Mouse (Mus musculus) retina, postnatal 1 day (tissue): ENCODE results near the gene Zfp113.
A peak's percentile ranks its signal among the peaks of the same experiment; 100 is the strongest.

Experiments
- DNase-seq: peaks from one replicate; pipeline ENCODE4 v3.0.0-alpha.2; 2012

Zfp113 gene

GRCm38 (mm10) chr5:138155443-138155976, at the start of gene Zfp113:
Gene Zfp113, minus strand, starts transcription at chr5:138155744.
- peak; percentile 99 for DNase-seq

DNA sequence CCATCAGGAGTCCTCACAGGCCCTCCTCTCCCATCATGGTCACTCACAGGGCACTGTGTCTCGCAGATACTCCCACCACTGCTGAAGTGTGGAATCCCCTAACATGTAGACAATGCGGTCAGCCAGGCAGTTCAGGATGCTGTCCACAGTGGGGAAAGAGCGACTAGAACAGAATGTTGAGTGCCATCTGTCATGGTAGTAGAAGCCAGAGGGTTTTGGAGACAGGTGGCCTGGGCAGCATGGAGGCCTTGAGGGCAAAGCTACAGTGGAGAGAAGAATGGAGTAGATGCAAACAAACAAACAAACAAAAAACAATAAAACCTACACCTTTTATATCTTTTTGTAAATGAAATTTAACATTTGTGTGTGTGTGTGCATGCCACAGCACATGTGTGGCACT, 46.5 kb upstream of the Zfp113 start:
- DNase-seq = no peak

- DNase-seq = peak; percentile 39
These were observed 44.0 kb upstream of the Zfp113 start for GRCm38 (mm10) chr5:138199576-138199975.

- DNase-seq = no peak
These were observed 39.9 kb upstream of the Zfp113 start for GRCm38 (mm10) chr5:138195463-138195862.

DNA sequence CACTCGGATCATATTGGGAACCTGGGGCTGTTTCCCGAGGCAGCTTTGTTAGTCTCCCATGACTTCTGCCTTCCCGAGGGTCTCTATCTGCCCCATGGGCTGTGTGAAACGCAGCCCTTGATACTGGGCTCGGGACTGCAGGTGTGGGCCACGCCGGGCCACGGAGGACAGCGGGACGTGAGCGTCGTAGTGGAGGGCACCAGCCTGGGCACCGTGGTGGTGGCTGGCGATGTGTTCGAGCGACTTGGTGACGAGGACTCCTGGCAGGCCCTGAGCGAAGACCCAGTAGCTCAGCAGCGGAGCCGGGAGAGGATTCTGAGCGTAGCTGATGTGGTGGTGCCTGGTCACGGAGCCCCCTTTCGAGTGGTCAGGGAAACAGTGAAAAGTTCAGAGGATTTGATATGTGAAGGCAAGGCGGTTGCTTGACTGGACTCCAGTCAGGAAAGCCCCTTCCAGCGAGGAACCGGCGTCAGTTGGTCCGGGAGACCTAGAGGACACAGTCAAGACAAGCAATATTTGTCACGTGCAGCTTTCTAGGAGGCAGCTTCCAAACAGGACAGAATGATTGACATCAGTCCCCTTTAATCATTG, 39.3 kb upstream of the Zfp113 start:
- DNase-seq = peak; percentile 46

- peak; percentile 95 for DNase-seq
These were observed 38.5 kb upstream of the Zfp113 start, which contains the start of gene Mblac1 for GRCm38 (mm10) chr5:138193771-138194727. Gene Mblac1, plus strand, starts transcription at chr5:138194314.

GRCm38 (mm10) chr5:138187661-138188306, 32.2 kb upstream of the Zfp113 start:
- DNase-seq = peak; percentile 91

DNA sequence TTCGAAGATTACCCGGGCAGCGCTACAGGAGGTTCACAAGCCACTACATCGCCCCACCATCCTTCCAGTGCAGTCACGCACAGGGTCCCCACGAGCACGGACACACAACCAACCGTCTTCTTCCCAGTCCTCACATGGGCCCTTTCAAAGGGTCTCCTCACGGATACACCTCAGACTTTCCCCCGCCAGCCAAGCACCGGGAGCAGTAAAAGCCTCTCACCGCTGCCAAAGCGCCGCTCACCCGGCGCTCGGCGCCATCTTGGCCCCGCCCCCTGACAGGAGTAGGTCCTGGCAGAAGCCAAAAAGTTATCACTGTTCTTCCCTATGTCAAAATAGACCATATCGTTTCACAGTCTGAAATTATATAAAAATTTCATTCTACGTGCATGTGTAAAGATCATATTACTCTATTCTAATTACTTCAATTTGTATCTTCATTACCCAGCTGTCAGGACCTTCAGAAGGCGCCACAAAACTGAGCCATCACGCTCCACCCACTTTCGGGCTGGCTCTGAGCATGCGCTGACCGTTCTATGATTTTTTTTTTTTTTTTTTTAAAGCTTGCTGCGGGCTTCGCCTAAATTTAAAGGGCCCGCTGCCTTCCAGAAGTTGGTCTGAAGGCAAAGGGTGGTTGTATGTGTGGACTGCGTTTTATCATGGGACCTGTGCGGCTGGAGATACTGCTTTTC, 31.6 kb upstream of the Zfp113 start, which contains the start of the genes Taf6 and Cnpy4:
Gene Taf6, minus strand, starts transcription at position 502 of the 689 bp plus-strand sequence.
Gene Cnpy4, plus strand, starts transcription at position 536 of the 689 bp plus-strand sequence.
- DNase-seq = peak; percentile 95

- DNase-seq = no peak
These were observed 17.7 kb upstream of the Zfp113 start for GRCm38 (mm10) chr5:138173217-138173616.

GRCm38 (mm10) chr5:138171695-138172491, 16.3 kb upstream of the Zfp113 start, which contains the start of the genes Ap4m1 and Mcm7:
Gene Ap4m1, plus strand, starts transcription at chr5:138172002.
Gene Mcm7, minus strand, starts transcription at chr5:138172422.
- peak; percentile 99 for DNase-seq

- DNase-seq = peak; percentile 99
These were observed 15.5 kb upstream of the Zfp113 start for GRCm38 (mm10) chr5:138170936-138171561.

DNA sequence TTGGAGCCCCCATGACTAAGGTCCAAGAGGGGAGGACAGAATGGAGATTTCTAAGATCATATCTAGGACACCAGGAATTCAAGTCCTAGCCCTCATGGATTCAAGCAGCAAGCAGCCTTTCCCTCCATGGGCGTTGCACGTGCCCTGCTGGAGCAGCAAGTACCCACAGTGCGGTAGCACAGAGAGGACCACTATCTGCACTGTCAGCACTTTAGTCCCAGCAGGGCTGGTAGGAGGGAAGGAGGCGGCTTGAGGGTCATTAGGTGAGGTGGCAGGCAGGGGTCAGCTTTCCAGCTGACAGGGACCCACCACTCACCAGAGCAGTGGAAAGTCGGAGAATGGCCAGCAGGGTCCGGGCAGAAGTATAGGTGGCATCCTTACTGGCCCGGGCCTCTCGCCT, 10.1 kb upstream of the Zfp113 start:
- no peak for DNase-seq

- no peak for DNase-seq
These were observed 8.1 kb upstream of the Zfp113 start for GRCm38 (mm10) chr5:138163610-138164009.

- DNase-seq = no peak
These were observed 7.5 kb upstream of the Zfp113 start for GRCm38 (mm10) chr5:138163046-138163445.

- DNase-seq = peak; percentile 97
These were observed 5.5 kb upstream of the Zfp113 start, which contains the start of gene Cops6 for GRCm38 (mm10) chr5:138160842-138161665. Gene Cops6, plus strand, starts transcription at chr5:138161071.

DNA sequence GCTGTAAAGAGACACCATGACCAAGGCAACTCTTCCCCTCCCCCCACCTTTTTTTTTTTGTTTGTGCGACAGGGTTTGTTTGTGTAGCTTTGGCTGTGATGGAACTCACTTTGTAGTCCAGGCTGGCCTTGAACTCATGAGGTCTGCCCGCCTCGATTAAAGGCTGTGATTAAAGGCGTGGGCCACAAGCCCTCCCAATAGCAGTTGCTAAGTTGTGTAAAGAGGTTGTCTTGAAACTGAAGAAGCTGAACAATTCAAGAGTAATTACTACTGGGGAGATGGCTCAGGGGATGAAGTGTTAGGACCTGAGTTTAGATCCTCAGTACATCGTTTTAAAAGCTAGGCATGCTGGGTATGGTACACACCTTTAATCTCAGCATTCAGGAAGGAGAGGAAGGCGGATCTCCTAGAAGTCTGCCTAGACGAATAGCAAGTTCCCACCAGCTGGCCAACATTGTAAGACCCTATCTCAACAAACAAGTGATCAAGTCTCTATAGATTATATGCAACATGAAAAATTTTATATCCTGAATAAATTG, 4.7 kb upstream of the Zfp113 start:
- DNase-seq = no peak

- no peak for DNase-seq
These were observed 1.2 kb downstream of the Zfp113 start for GRCm38 (mm10) chr5:138154390-138154789.

GRCm38 (mm10) chr5:138138585-138138984, 17.0 kb downstream of the Zfp113 start:
- DNase-seq = no peak

DNA sequence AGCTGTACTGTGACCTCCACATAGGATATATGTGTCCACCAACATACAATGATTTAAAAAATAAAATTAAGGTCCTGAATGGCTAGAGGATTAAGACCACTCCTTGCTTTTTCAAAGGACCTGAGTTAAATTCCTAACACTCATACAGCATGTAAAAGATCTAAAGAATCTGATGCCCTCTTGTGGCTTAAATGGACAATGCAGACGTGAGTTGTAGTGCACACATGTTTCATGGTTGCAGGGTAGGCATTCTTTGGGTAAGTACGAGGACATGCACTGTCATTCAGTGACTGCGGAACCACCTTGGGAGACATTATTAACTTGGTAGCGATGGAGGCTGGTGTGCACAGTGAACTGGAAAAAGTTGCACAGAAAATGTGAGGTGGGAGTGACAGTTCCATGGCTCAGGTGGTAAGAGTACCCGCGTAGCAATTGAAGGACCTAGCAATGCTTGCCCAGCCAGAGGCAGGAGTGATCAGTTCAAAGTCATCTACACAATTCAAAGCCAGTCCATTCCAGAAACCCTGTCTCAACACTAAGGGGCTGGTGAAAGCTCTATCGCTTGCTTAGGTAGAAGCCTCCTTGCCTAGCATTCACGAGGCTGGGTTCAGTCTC, 17.5 kb downstream of the Zfp113 start:
- peak; percentile 73 for DNase-seq
